Mouse (Mus musculus): Measurements from ENCODE around the gene Ddost.
"Not testable (repeated sequence)": the region's sequence is repeated elsewhere in the genome, so short reads cannot be mapped to it uniquely, and the experiment has no call there.

Ddost gene

GRCm38 (mm10) chr4:138311595-138311994 lies 7.1 kb downstream of the Ddost start:
- no peak for DNase-seq (ENCODE audit: inconsistent ontology term)

GRCm38 (mm10) chr4:138312105-138312504 lies 7.6 kb downstream of the Ddost start:
- DNase-seq (ENCODE audit: inconsistent ontology term) = no peak

GRCm38 (mm10) chr4:138313021-138313420 lies 8.5 kb downstream of the Ddost start:
- no peak for DNase-seq (ENCODE audit: inconsistent ontology term)

GRCm38 (mm10) chr4:138313795-138314194 lies 9.3 kb downstream of the Ddost start:
- DNase-seq (ENCODE audit: inconsistent ontology term) = no peak

GRCm38 (mm10) chr4:138315781-138316180 lies 11.3 kb downstream of the Ddost start:
- no peak for DNase-seq (ENCODE audit: inconsistent ontology term)

- DNase-seq (ENCODE audit: inconsistent ontology term) = no peak
Observed at GRCm38 (mm10) chr4:138316369-138316768, 11.8 kb downstream of the Ddost start.

- peak; percentile 52 for DNase-seq (ENCODE audit: inconsistent ontology term)
Observed at GRCm38 (mm10) chr4:138318509-138319266, 14.2 kb downstream of the Ddost start.

GRCm38 (mm10) chr4:138319508-138319907 lies 15.0 kb downstream of the Ddost start:
- peak; percentile 79 for DNase-seq (ENCODE audit: inconsistent ontology term)

- DNase-seq (ENCODE audit: inconsistent ontology term) = no peak
Observed at GRCm38 (mm10) chr4:138320711-138321110, 16.2 kb downstream of the Ddost start.

- DNase-seq (ENCODE audit: inconsistent ontology term) = no peak
Observed at GRCm38 (mm10) chr4:138321488-138321887, 17.0 kb downstream of the Ddost start.

- DNase-seq (ENCODE audit: inconsistent ontology term) = no peak
Observed at GRCm38 (mm10) chr4:138322692-138323091, 18.2 kb downstream of the Ddost start.

- no peak for DNase-seq (ENCODE audit: inconsistent ontology term)
Observed at GRCm38 (mm10) chr4:138323753-138324152, 19.2 kb downstream of the Ddost start.

GRCm38 (mm10) chr4:138324451-138324850 lies 19.9 kb downstream of the Ddost start:
- DNase-seq (ENCODE audit: inconsistent ontology term) = no peak

- peak; percentile 98 for DNase-seq (ENCODE audit: inconsistent ontology term)
Observed at GRCm38 (mm10) chr4:138325466-138326076, 21.0 kb downstream of the Ddost start.

- peak; percentile 89 for DNase-seq (ENCODE audit: inconsistent ontology term)
Observed at GRCm38 (mm10) chr4:138326077-138326695, 21.7 kb downstream of the Ddost start, which contains the start of gene Pink1. Gene Pink1 (minus strand): TSS chr4:138326307.

GRCm38 (mm10) chr4:138327155-138327554 lies 22.6 kb downstream of the Ddost start:
- DNase-seq (ENCODE audit: inconsistent ontology term) = not testable (repeated sequence)

- DNase-seq (ENCODE audit: inconsistent ontology term) = no peak
Observed at GRCm38 (mm10) chr4:138327891-138328470, 23.5 kb downstream of the Ddost start.

- no peak for DNase-seq (ENCODE audit: inconsistent ontology term)
Observed at GRCm38 (mm10) chr4:138330264-138330671, 25.7 kb downstream of the Ddost start.

GRCm38 (mm10) chr4:138331647-138332046 lies 27.1 kb downstream of the Ddost start:
- peak; percentile 75 for DNase-seq (ENCODE audit: inconsistent ontology term)

- DNase-seq (ENCODE audit: inconsistent ontology term) = no peak
Observed at GRCm38 (mm10) chr4:138333135-138333534, 28.6 kb downstream of the Ddost start.

GRCm38 (mm10) chr4:138335036-138335435 lies 30.5 kb downstream of the Ddost start:
- no peak for DNase-seq (ENCODE audit: inconsistent ontology term)

GRCm38 (mm10) chr4:138335648-138336047 lies 31.1 kb downstream of the Ddost start:
- DNase-seq (ENCODE audit: inconsistent ontology term) = no peak
